Mouse (Mus musculus) mouse embryonic stem cell (cell line): ENCODE data around the gene Mex3a.
"Not testable (repeated sequence)": the region's sequence is repeated elsewhere in the genome, so short reads cannot be mapped to it uniquely, and the experiment has no call there.

Experiments
- in situ Hi-C, 2 experiments: fragments of 300-500 bp; cut with MboI; formaldehyde crosslinking; loops; 1 replicate in 1 of 2; 3 replicates in 1 of 2; pipeline ENCODE4 v1.14.3; 2019 to 2020; ENCODE audit warnings: low sequenced_read_pairs in 2 of 2, low pct_unique_long_range_greater_than_20kb in 1 of 2, mixed read lengths in 1 of 2; ENCODE audit not compliant: unreplicated experiment in 1 of 2

The Mex3a gene

DNA sequence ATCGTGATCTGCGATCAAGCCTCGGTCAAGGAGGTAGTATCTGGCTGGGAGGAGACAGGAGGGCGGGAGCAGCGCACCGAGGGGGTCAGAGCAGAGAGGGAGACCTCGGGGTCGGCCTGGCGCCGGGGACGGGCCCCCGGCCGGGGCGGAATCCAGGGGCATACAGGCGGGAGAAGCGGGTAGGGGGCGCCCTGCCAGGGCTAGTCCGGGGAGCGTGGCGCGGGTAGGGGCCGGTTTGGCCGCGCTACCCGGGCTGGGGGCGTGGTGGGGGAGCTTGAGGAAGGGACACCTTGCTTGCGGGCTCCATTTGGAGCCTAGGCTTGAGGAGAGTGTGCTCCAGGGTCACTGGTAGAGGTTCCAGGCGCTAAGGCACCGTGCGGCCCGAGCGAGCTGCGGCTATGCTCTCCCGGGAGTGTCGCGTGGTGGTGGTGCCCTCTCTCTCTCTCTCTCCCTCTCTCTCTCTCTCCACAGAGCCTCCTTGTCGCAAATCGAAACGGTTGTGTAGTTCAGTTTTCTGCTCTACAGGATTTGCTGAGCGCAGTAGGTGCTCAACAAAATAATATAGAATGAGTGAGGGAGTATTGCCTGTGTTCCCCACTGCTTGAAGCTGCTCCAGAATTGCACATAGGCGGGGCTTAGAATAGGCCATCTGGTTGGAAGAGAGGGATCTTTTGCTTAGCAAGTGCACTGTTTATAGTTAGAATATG is 21.8 kb downstream of the Mex3a start:
- in situ Hi-C loops, result no loop called here

DNA sequence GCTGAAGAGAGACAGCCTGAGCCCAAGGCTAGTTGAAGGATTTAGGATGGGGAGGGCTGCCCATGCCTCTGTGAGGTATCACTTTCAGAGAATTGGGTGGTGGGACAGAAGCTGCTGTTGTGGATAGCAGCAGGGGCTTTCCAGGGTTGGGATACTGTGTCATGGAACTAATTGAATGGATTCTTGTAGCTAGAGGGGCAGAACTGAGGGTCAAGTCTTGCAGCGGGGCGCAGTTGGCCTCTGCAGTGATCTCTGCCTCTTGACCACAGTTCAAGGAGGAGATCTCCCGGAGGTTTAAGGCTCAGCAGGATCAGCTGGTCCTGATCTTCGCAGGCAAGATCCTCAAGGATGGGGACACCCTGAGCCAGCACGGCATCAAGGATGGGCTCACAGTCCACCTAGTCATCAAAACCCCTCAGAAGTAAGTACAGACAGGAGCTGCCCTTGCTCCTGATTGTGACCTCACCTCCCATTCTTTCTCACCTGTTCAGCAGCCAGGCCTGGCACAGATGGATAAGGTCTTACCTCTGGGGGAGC is 22.9 kb downstream of the Mex3a start:
- in situ Hi-C loops, result no loop called here

GRCm38 (mm10) chr3:88555731-88556130 is 23.5 kb downstream of the Mex3a start:
- in situ Hi-C loops, result no loop called here

DNA sequence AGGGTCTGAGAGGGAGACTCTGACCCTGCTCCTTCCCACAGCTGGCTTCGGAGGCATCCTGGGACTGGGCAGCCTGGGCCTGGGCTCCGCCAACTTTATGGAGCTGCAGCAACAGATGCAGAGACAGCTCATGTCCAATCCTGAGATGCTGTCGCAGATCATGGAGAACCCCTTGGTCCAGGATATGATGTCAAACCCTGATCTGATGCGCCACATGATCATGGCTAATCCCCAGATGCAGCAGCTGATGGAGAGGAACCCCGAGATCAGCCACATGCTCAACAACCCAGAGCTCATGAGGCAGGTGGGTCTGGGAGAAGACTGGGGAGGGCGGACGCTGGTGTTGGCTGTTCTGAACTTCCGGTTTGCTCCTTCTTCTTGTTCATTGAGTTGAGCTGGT is 24.4 kb downstream of the Mex3a start:
- in situ Hi-C loops, result no loop called here

- in situ Hi-C loops, result no loop called here
These were observed 27.4 kb downstream of the Mex3a start for GRCm38 (mm10) chr3:88559596-88559995.

GRCm38 (mm10) chr3:88561989-88562388 is 29.8 kb downstream of the Mex3a start:
- in situ Hi-C loops, result no loop called here

GRCm38 (mm10) chr3:88563442-88563841 is 31.2 kb downstream of the Mex3a start:
- in situ Hi-C loops, result no loop called here

GRCm38 (mm10) chr3:88563966-88564365 is 31.8 kb downstream of the Mex3a start:
- in situ Hi-C loops, result no loop called here

GRCm38 (mm10) chr3:88566116-88566515 is 33.9 kb downstream of the Mex3a start:
- in situ Hi-C loops, result no loop called here

- in situ Hi-C loops, result no loop called here
These were observed 34.4 kb downstream of the Mex3a start for GRCm38 (mm10) chr3:88566536-88567061.

DNA sequence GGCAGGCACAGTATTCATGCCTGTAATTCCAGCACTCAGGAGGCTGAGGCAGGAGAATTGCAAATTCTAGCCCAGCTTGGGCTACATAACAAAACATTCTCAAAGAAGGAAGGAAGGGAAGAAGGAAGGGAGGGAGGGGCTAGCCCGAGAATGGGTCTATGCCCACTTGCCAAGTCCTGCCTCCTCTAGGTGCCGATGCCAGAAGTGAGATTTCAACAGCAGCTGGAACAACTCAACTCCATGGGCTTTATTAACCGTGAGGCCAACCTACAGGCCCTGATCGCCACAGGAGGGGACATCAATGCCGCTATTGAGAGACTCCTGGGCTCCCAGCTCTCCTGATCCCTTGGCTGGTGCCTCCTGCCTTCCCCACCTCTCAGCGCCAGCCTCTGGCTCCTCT is 35.7 kb downstream of the Mex3a start:
- in situ Hi-C loops, result no loop called here

GRCm38 (mm10) chr3:88568615-88569014 is 36.4 kb downstream of the Mex3a start:
- in situ Hi-C loops, result no loop called here

- in situ Hi-C loops, result no loop called here
These were observed 36.9 kb downstream of the Mex3a start for GRCm38 (mm10) chr3:88569093-88569492.

GRCm38 (mm10) chr3:88569694-88570093 is 37.5 kb downstream of the Mex3a start:
- in situ Hi-C loops, result no loop called here

GRCm38 (mm10) chr3:88570341-88570740 is 38.1 kb downstream of the Mex3a start:
- in situ Hi-C loops, result no loop called here

- in situ Hi-C loops, result no loop called here
These were observed 39.7 kb downstream of the Mex3a start for GRCm38 (mm10) chr3:88571856-88572255.

DNA sequence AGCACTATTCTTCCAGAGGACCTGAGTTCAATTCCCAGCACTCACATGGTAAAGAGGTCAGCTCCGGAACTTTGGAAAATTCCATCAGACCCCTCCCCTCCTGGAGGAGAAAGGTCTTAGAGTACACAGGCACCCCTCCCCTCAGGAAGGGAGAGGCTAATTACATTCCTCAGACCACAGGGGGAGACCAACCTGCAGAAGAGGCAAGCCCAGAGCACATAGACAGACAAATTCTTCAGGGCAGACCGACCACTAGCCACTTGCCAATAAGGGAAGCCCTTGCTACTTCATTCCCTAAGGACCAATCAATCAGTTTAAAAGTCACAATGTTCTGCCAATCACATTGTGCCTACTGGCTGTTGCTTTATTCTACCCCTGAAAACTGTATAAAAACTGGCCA is 40.6 kb downstream of the Mex3a start:
- in situ Hi-C loops, result no loop called here

- in situ Hi-C loops, result no loop called here
These were observed 41.6 kb downstream of the Mex3a start for GRCm38 (mm10) chr3:88573810-88574209.

DNA sequence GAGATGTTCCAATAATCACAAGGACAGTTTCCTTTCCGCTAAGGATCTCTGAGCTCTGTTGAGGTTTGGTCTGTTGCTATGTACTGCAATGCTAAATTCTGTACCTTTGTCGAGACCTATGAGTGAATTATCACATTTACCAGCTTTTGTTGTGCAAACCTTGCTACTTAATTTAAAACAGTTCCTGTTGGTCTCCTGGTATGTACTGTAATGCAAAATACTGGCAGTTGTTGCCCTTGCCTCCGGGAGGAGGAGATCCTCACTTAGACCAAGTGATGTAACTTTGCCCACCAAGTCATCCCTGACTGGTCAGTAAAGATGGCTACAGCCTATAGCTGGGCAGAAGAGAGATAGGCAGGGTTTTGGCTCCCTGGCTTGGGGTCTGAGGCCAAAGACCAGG is 43.3 kb downstream of the Mex3a start, which contains the start of gene Ssr2:
Ssr2 (plus strand) TSS at position 337 of the 400 bp plus-strand sequence.
- in situ Hi-C loops, result no loop called here

DNA sequence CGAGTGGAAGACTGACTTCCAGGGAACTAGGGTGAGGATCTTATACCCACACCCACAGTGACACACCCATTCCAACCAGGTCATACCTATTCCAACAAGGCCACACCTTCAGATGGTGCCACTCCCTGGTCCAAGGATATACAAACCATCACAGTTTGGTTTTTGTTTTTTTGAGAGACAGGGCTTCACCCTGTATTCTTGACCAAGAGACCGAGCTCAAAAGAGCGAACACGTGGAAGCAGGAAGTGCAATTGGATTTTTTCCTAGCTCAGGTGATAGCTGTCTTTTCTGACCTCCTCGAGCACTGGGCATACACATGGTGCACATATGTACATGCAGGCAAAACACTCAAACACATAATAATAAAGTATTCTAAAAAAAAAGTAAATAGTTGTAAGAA is 45.7 kb downstream of the Mex3a start:
- in situ Hi-C loops, result not testable (repeated sequence)
